Mouse (Mus musculus) embryonic facial prominence, embryonic 11.5 days (tissue): ENCODE data around the gene Tmem106c. TPM values are rescaled to one million over a fixed set of nuclear protein-coding genes. Genes with fewer than 3 reads are reported as not detected.

ENCODE experiments used
- ATAC-seq: fragments of 200-750 bp; cut with Nextera tagmentation; replicated peaks from 2 replicates; pipeline ENCODE4 v1.8.0; 2017; ENCODE audit warnings: low read depth; ENCODE audit not compliant: insufficient number of reproducible peaks, low FRiP score, low TSS enrichment
- DNase-seq: peaks from one replicate; pipeline ENCODE4 v3.0.0-alpha.2; 2015; ENCODE audit warnings: low spot score
- H3K27ac ChIP-seq: fragments of 300-500 bp; sonication (generic); replicated peaks from 2 replicates; pipeline ENCODE4 v1.5.1; 2014; ENCODE audit warnings: mild to moderate bottlenecking, low read depth, low read length, control low read depth
- H3K27me3 ChIP-seq: fragments of 300-500 bp; sonication (generic); 2 replicates; pipeline ENCODE4 v1.6.1; 2014; ENCODE audit warnings: mild to moderate bottlenecking, low read length, moderate library complexity, mixed read lengths; ENCODE audit not compliant: control insufficient read depth, insufficient read depth
- H3K36me3 ChIP-seq: fragments of 300-500 bp; sonication (generic); replicated peaks from 2 replicates; pipeline ENCODE4 v1.6.1; 2014; ENCODE audit warnings: low read depth, mild to moderate bottlenecking, low read length, moderate library complexity, mixed read lengths; ENCODE audit not compliant: control insufficient read depth, insufficient read depth
- H3K4me1 ChIP-seq: fragments of 300-500 bp; sonication (generic); 2 replicates; pipeline ENCODE4 v1.6.1; 2014; ENCODE audit warnings: low read length, mixed read lengths; ENCODE audit not compliant: control insufficient read depth, insufficient read depth
- H3K4me2 ChIP-seq: fragments of 300-500 bp; sonication (generic); 2 replicates; pipeline ENCODE4 v1.6.1; 2014; ENCODE audit warnings: low read depth, mild to moderate bottlenecking, control low read depth, low read length, moderate library complexity
- H3K4me3 ChIP-seq: fragments of 300-500 bp; sonication (generic); 2 replicates; pipeline ENCODE4 v1.5.1; 2014; ENCODE audit warnings: low read depth, low read length, control low read depth
- H3K9ac ChIP-seq: fragments of 300-500 bp; sonication (generic); replicated peaks from 2 replicates; pipeline ENCODE4 v1.6.1; 2014; ENCODE audit warnings: mild to moderate bottlenecking, control low read depth, low read length
- H3K9me3 ChIP-seq: fragments of 300-500 bp; sonication (generic); replicated peaks from 2 replicates; pipeline ENCODE4 v1.6.1; 2016; ENCODE audit warnings: mild to moderate bottlenecking, low read length, inconsistent platforms, mixed read lengths; ENCODE audit not compliant: control insufficient read depth
- WGBS: fragments of 180-500 bp; shearing (Covaris S2); extraction: QIAGEN DNeasy Blood & Tissue Kit; methylation state at CpG from one replicate; pipeline ENCODE4 v1.1.7; 2014; 5-methylcytosine and 5-hydroxymethylcytosine counted together
- polyA plus RNA-seq: library from polyadenylated mRNA; unstranded; fragments of >200 nt; fragmentation: Nextera tagmentation; extraction: Ambion mirVana; gene quantifications from 2 replicates; pipeline ENCODE4 v1.2.1, GENCODE M21; 2014

Gene Tmem106c
- polyA plus RNA-seq, result 39.1 and 40.6 TPM in 2 replicates

- Histone ChIP-seq H3K27ac (peak within 1 kb of the TSS; percentile 47), H3K4me3 (peak within 1 kb of the TSS; percentile 56)
Measured at GRCm38 (mm10) chr15:97963989-97964835, at the start of gene Tmem106c. Gene Tmem106c, plus strand, starts transcription at chr15:97964200.

DNA sequence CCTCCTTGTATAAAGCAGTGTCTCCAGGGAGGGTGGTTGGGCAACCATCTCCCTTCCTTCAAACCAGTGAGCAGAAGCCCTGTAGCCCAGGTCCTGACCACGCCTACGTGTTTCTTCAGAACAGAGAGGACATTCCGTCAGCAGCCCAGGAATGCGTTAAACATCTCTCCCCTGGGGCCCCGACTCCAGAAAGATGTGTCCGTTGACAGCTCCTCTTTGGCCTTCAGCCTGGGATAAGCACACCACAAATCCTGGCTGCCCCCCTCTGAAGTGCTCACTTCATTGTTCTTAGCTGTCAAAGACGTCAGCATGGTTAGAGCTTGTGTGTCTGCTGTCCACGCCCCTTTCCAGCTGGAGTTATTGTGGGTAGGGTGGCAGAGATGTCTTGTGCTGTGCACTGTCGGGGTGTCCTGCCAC lies 49.7 kb upstream of the Tmem106c start:
- Histone ChIP-seq H3K9ac (no peak overlapping the region), H3K4me3 (no peak overlapping the region), H3K27me3 (no peaks in the 10 kb centered on the region), H3K9me3 (no peaks in the 10 kb centered on the region), H3K4me2 (no peak overlapping the region), H3K27ac (no peak overlapping the region), H3K36me3 (no peaks in the 10 kb centered on the region), H3K4me1 (no peaks in the 10 kb centered on the region)
- WGBS, result 19% methylated on average over 9 of the region's 9 CpGs
- DNase-seq (peak; percentile 67), ATAC-seq (peak; percentile 83)

More at GRCm38 (mm10) chr15:97963989-97964835, at the start of gene Tmem106c:
- Histone ChIP-seq H3K4me1 (no peaks in the 10 kb centered on the region), H3K27me3 (no peaks in the 10 kb centered on the region), H3K36me3 (no peaks in the 10 kb centered on the region), H3K9ac (peak within 1 kb of the TSS; percentile 73), H3K4me2 (peak within 1 kb of the TSS; percentile 91), H3K9me3 (no peaks in the 10 kb centered on the region)
- DNase-seq (peak; percentile 94), ATAC-seq (peak; percentile 89)
- under 1% methylated on average over 67 of the region's 67 CpGs for WGBS

GRCm38 (mm10) chr15:97917994-97918393 lies 46.0 kb upstream of the Tmem106c start:
- ATAC-seq (no peak), DNase-seq (no peak)
- H3K9me3 ChIP-seq, result no peaks in the 10 kb centered on the region
- H3K4me1 ChIP-seq, result no peaks in the 10 kb centered on the region
- H3K9ac ChIP-seq, result no peak overlapping the region
- H3K4me2 ChIP-seq, result no peak overlapping the region
- no peak overlapping the region for H3K4me3 ChIP-seq
- H3K27me3 ChIP-seq, result no peaks in the 10 kb centered on the region
- H3K27ac ChIP-seq, result no peak overlapping the region
- WGBS, result 83% methylated on average over 9 of the region's 9 CpGs
- no peaks in the 10 kb centered on the region for H3K36me3 ChIP-seq

DNA sequence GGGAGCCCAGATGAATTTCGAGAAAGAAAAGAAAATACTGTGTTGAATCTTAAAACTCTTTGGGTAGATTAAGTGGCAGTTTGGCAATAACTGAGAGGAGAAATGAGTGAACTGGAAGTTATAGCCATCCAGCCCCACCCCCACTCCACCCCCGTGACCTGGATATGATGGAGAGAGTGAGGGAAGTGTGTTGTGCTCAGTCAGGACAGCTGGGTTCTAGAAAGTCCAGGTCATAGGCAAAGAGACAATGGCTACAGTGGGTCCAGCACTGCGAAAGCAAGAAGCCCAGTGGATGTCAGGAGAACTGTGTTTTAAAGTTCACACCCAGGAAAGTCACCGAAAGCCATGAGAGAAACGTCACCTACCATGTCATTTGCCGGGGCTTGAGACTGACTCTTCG lies 44.8 kb upstream of the Tmem106c start:
- WGBS, result 82% methylated on average over 7 of the region's 7 CpGs
- no peak for ATAC-seq
- no peak for DNase-seq

GRCm38 (mm10) chr15:97920306-97920705 lies 43.7 kb upstream of the Tmem106c start:
- no peak overlapping the region for H3K4me3 ChIP-seq
- ATAC-seq, result no peak
- H3K36me3 ChIP-seq, result no peaks in the 10 kb centered on the region
- no peak for DNase-seq
- H3K27me3 ChIP-seq, result no peaks in the 10 kb centered on the region
- no peak overlapping the region for H3K4me2 ChIP-seq
- WGBS, result 81% methylated on average over 5 of the region's 5 CpGs
- H3K4me1 ChIP-seq, result no peaks in the 10 kb centered on the region
- no peak overlapping the region for H3K9ac ChIP-seq
- no peak overlapping the region for H3K27ac ChIP-seq
- H3K9me3 ChIP-seq, result no peaks in the 10 kb centered on the region

More for the DNA sequence above, 44.8 kb upstream of the Tmem106c start:
- H3K4me3 ChIP-seq, result no peak overlapping the region
- no peaks in the 10 kb centered on the region for H3K36me3 ChIP-seq
- H3K4me1 ChIP-seq, result no peaks in the 10 kb centered on the region
- no peak overlapping the region for H3K27ac ChIP-seq
- no peak overlapping the region for H3K9ac ChIP-seq
- H3K4me2 ChIP-seq, result no peak overlapping the region
- no peaks in the 10 kb centered on the region for H3K27me3 ChIP-seq
- no peaks in the 10 kb centered on the region for H3K9me3 ChIP-seq

DNA sequence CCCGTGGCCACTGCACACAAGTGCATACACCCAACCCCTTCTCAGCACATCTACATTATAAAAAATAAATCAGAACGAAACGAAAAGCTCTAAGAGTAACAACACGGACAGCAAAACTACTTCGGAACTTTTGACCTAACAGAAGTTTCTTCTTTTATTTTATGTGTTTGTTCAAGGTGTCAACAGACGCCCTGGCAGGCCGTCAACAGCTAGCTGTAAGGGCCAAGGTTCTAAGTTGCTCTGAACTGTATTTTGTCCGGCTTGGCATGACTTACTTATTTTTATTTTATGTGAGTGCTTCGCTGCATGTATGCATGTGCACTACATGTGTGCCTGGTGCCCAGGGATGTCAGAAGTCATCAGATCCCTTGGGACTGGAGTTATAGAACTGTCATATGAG lies 42.2 kb upstream of the Tmem106c start:
- no peaks in the 10 kb centered on the region for H3K27me3 ChIP-seq
- no peaks in the 10 kb centered on the region for H3K9me3 ChIP-seq
- no peak overlapping the region for H3K4me2 ChIP-seq
- H3K4me3 ChIP-seq, result no peak overlapping the region
- no peak overlapping the region for H3K9ac ChIP-seq
- no peaks in the 10 kb centered on the region for H3K4me1 ChIP-seq
- DNase-seq (no peak), ATAC-seq (no peak)
- no peak overlapping the region for H3K27ac ChIP-seq
- 92% methylated on average over 9 of the region's 9 CpGs for WGBS
- H3K36me3 ChIP-seq, result no peaks in the 10 kb centered on the region

- no peaks in the 10 kb centered on the region for H3K9me3 ChIP-seq
- H3K27me3 ChIP-seq, result no peaks in the 10 kb centered on the region
- DNase-seq (no peak), ATAC-seq (no peak)
- H3K4me1 ChIP-seq, result no peaks in the 10 kb centered on the region
- no peak overlapping the region for H3K9ac ChIP-seq
- no peak overlapping the region for H3K27ac ChIP-seq
- no peaks in the 10 kb centered on the region for H3K36me3 ChIP-seq
- H3K4me2 ChIP-seq, result no peak overlapping the region
- WGBS, result 95% methylated on average over 2 of the region's 2 CpGs
- no peak overlapping the region for H3K4me3 ChIP-seq
Measured at GRCm38 (mm10) chr15:97922421-97922820, 41.6 kb upstream of the Tmem106c start.

DNA sequence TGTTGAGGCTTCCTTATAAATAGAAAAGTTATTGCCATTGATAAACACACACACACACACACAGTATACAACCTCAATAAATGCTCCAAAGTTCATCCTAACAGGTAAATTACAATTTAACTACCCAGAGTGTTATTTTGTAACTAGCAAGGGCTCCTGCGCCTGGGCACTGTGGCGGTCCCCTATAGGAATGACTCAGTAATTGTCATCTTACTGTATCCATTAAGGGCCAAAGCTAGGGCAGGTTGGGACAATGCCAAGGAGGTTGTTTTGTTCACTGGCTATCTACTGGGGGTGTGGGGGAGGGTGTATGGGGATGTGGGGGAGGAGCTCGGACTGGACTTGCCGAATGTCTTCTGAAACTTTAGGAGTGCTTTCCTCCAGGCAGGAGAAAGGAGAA lies 37.0 kb upstream of the Tmem106c start:
- DNase-seq (no peak), ATAC-seq (no peak)
- no peak overlapping the region for H3K4me3 ChIP-seq
- no peaks in the 10 kb centered on the region for H3K4me1 ChIP-seq
- no peaks in the 10 kb centered on the region for H3K36me3 ChIP-seq
- H3K27ac ChIP-seq, result no peak overlapping the region
- no peak overlapping the region for H3K4me2 ChIP-seq
- H3K27me3 ChIP-seq, result no peaks in the 10 kb centered on the region
- H3K9ac ChIP-seq, result no peak overlapping the region
- no peaks in the 10 kb centered on the region for H3K9me3 ChIP-seq
- 66% methylated on average over 4 of the region's 4 CpGs for WGBS
